In genomic region chr7:101969694-101970428, GRCm38 (mm10) we compare ENCODE assay signal across 8 mouse cellular contexts. TPM values are rescaled to one million over a fixed set of nuclear protein-coding genes. Genes with fewer than 3 reads are reported as not detected.
DNase-seq lines count a peak whose midpoint lies in the region; ATAC-seq lines count a peak whose summit lies in the region.

No protein-coding gene starts in this region.

- H3K27me3 ChIP-seq in intestine, embryonic 16.5 days (replicated peaks; ENCODE audit: control insufficient read depth, insufficient read depth, low read length): no peaks in the 10 kb centered on the region
- no peaks in the 10 kb centered on the region for H3K27me3 ChIP-seq in midbrain, embryonic 10.5 days (ENCODE audit: low read depth, poor library complexity, severe bottlenecking)

- ATAC-seq in intestine, embryonic 16.5 days: peak; percentile 92

- WGBS in intestine, embryonic 16.5 days: under 1% methylated on average over 48 of the region's 53 CpGs
- WGBS in midbrain, embryonic 10.5 days: under 1% methylated on average over 53 of the region's 53 CpGs

- peak; percentile 82 for DNase-seq in adrenal gland, adult 8-10 months
- DNase-seq in embryo, embryonic 11.5 days (ENCODE audit: low read depth, low spot score): peak; percentile 70
- peak; percentile 75 to 83 for DNase-seq in gastrocnemius, postnatal 36 days
- peak; percentile 86 to 90 for DNase-seq in left cerebral cortex, postnatal 36 days (ENCODE audit: low spot score in 2 of 2)
- DNase-seq in midbrain, embryonic 10.5 days (ENCODE audit: low spot score): peak; percentile 87
- DNase-seq in right cerebral cortex, postnatal 36 days (ENCODE audit: low spot score in 2 of 2): peak; percentile 70 to 78
- peak; percentile 82 to 84 for DNase-seq in urinary bladder, postnatal 4 days (ENCODE audit: low spot score in 2 of 2)

- H3K9ac ChIP-seq in intestine, embryonic 16.5 days (ENCODE audit: low read depth, low read length): peak overlapping the region; percentile 89

- H3K4me1 ChIP-seq in intestine, embryonic 16.5 days (ENCODE audit: control insufficient read depth, insufficient read depth, low read length): peaks cover 40% of the 10 kb centered on the region
- H3K4me1 ChIP-seq in midbrain, embryonic 10.5 days: peaks cover 42% of the 10 kb centered on the region

- no peaks in the 10 kb centered on the region for H3K36me3 ChIP-seq in intestine, embryonic 16.5 days (ENCODE audit: control insufficient read depth, insufficient read depth, low read length)
- peaks cover 20% of the 10 kb centered on the region for H3K36me3 ChIP-seq in midbrain, embryonic 10.5 days

- peak overlapping the region; percentile 83 for H3K4me2 ChIP-seq in intestine, embryonic 16.5 days (ENCODE audit: low read depth, low read length)

- H3K27ac ChIP-seq in intestine, embryonic 16.5 days (ENCODE audit: low read length): peak overlapping the region; percentile 100
- H3K27ac ChIP-seq in midbrain, embryonic 10.5 days (replicated peaks): peak overlapping the region; percentile 99

- peak overlapping the region; percentile 79 for H3K4me3 ChIP-seq in intestine, embryonic 16.5 days (ENCODE audit: low read length)
- H3K4me3 ChIP-seq in midbrain, embryonic 10.5 days: peak overlapping the region; percentile 88

- H3K9me3 ChIP-seq in intestine, embryonic 16.5 days (ENCODE audit: control insufficient read depth, low read length): no peaks in the 10 kb centered on the region
- H3K9me3 ChIP-seq in midbrain, embryonic 10.5 days (replicated peaks): no peaks in the 10 kb centered on the region

- intact Hi-C loops in gastrocnemius, postnatal 36 days (cut with DNase I): loop anchor here (5.0 kb wide), 1 partner anchor 53 kb away; no protein-coding TSS in a partner anchor
- intact Hi-C loops in left cerebral cortex, postnatal 36 days (cut with DNase I): loop anchor here (5.0 kb wide), 1 partner anchor 38 kb away; the partner anchor contains the start of genes Lrrc51 and Numa1

RNA-seq across cellular contexts. Expression of gene Numa1, which starts 36.0 kb away (rescaled TPM):
- 100 to 1,000 TPM; 191 to 248 (median 221) TPM for total RNA-seq in adrenal gland, adult 8-10 months (2022)
- 10 to 100 TPM; 43.4 to 48.3 TPM for total RNA-seq in gastrocnemius, postnatal 36 days (2021)
- 39.9 and 41.9 TPM in 2 replicates for polyA plus RNA-seq in intestine, embryonic 16.5 days (2015; fragmentation: Nextera tagmentation; extraction: Ambion mirVana)
- 100 to 1,000 TPM in 1 of 2 experiments, 10 to 100 TPM in 1; 79.2 to 102 TPM for total RNA-seq in left cerebral cortex, postnatal 36 days (2021)
- polyA plus RNA-seq in midbrain, embryonic 10.5 days (2016; fragmentation: Nextera tagmentation; extraction: Ambion mirVana): 76.9 and 91.8 TPM in 2 replicates

RNA-seq across cellular contexts. Expression of gene Lrrc51, which starts 36.2 kb away (rescaled TPM):
- 10 to 100 TPM; 11.3 to 19.1 (median 16.7) TPM for total RNA-seq in adrenal gland, adult 8-10 months (2022)
- total RNA-seq in gastrocnemius, postnatal 36 days (2021): 1 to 10 TPM; 2.9 to 3.2 TPM
- polyA plus RNA-seq in intestine, embryonic 16.5 days (2015; fragmentation: Nextera tagmentation; extraction: Ambion mirVana): 9.7 and 10.1 TPM in 2 replicates
- 1 to 10 TPM; 5.2 to 5.3 TPM for total RNA-seq in left cerebral cortex, postnatal 36 days (2021)
- polyA plus RNA-seq in midbrain, embryonic 10.5 days (2016; fragmentation: Nextera tagmentation; extraction: Ambion mirVana): 10.6 and 12.7 TPM in 2 replicates

RNA-seq across cellular contexts. Expression of gene Il18bp, which starts 48.6 kb away (rescaled TPM):
- 10 to 100 TPM in 2 of 4 experiments, 1 to 10 TPM in 2; 8.1 to 12.5 (median 10.1) TPM for total RNA-seq in adrenal gland, adult 8-10 months (2022)
- 1 to 10 TPM; 1.3 to 2.4 TPM for total RNA-seq in gastrocnemius, postnatal 36 days (2021)
- polyA plus RNA-seq in intestine, embryonic 16.5 days (2015; fragmentation: Nextera tagmentation; extraction: Ambion mirVana): 1.9 and 2.1 TPM in 2 replicates
- total RNA-seq in left cerebral cortex, postnatal 36 days (2021): 10 to 100 TPM in 1 of 2 experiments, 1 to 10 TPM in 1; 3.7 to 10.6 TPM
- polyA plus RNA-seq in midbrain, embryonic 10.5 days (2016; fragmentation: Nextera tagmentation; extraction: Ambion mirVana): 3.8 and 4.1 TPM in 2 replicates

Comparison
In these comparisons a context has a peak if more than half of its experiments do, and no peak if none do; other contexts are left out.
1. Peak in every context shown above with its lines: DNase-seq, ATAC-seq, H3K4me3 ChIP-seq and H3K27ac ChIP-seq.